Mouse (Mus musculus): ENCODE measurements around the gene Gm33543.

Gm33543 gene

DNA sequence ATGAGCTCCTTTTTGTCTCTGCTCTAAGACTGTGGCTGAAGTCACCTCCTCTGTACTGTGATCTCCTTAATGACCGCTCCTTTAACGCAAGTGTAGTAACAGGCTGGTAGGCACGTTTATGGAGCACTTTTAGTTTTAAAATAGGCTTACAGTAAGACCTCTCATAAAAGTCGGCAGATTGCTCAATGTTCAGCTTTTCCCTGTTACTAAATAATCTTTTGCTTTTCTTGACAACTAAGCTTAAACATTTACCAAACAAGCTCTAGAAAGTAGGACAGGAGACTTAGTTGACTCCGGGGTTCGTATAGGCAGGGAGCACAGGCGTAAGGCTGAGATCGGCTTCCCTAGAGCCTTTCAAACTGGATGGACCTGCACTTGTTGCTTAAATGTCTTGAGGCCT, 64.1 kb downstream of the Gm33543 start:
- DNase-seq (ENCODE audit: low spot score in 2 of 2), result no peak

DNA sequence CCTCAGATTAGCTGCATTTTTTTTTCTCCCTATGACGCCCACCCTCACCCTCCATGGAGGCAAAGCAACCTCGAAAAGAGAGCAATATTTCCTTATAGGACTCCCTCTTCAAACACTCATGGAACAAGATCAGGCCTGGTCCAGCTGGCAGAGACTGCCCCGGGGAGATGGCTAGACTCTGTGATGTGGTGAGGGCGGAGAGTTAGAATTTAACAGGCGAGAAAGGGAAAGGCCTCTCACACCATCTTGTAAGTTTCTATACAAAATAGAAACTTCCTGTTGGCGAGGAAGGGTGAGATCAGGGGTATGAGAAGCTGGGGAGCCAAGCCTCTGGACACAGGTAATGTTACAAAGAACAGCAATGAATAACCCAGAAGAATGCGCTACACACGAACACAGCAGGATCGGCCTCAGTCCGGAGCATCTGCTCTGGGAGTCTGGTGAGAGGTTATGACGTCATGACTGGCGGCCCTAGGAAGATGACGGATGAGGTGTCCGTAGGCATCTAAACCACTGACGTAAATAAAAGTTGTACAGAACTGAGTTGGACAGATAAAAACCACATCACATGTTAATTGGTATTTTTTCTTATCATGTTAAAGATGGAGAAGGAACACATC, 64.9 kb downstream of the Gm33543 start:
- DNase-seq (ENCODE audit: low spot score in 2 of 2), result no peak

DNA sequence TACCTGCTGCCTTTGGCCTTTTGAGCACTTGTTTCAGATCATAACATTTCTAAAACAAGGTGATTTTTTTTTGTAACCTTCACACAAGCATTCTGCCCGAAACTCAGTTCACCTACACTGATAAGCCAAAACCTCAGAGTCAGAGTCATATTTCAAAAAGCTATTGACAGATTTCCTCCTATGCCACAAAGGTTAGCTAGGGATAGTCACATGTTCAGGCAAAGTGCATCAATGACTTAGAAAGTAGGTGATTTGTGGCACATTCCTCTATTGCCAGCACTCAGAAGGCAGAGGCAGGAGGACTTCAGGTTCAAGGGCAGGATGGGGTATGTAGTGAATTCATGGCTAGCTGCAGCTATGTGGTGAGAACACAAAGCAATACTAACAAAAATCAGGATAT, 65.7 kb downstream of the Gm33543 start:
- no peak for DNase-seq (ENCODE audit: low spot score in 2 of 2)

DNA sequence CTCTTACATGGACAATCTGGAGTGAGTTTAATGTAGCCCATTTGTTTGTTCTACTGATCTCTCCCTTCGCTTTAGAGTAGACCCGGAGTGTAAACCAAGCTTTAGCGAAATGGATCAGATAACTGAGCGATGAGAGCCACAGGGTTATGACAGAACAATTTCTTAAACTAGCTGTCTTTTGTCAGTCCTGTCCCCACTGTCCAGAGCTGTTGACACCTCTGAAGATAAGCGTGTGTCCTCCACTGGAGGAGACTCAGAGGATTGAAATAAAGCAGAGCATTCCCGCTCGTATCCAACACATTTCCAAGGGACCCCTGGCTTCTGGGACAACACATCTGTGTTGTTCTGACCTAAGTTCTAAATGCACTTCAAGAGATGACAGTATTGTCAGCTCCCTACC, 67.9 kb downstream of the Gm33543 start:
- DNase-seq (ENCODE audit: low spot score in 2 of 2), result no peak

DNA sequence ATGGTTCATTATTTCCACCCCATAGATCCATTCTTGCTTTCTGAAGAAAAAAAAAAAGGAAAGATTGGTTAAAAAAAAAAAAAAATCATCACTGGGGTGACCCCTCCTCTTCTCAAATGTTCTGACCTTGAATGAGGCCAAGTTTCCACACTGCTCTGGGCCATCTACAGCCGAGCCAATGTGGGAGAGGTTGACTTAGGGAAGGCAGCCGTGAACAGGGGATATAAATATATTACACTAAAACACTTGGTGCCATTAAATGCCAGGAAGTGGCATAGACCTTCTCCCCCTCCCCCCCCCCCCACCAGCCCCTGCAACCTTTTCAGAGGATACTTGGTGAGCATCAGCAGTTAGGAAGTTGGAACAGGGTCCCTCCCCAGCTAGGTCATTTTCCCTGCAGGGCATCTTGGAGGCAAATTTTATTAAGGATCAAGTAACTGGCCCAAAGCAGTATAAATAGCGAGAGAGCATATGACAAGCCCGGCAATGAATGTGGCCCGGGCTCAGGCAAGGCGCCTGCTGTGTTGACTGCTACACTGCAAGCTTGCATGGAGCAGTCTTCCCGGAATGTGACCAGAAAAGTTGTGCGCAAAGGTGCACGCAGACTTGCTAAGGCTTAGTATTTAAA, 68.6 kb downstream of the Gm33543 start:
- no peak for DNase-seq (ENCODE audit: low spot score in 2 of 2)
